Mouse (Mus musculus): ENCODE data around the gene Olfr736.

Olfr736 gene

GRCm38 (mm10) chr14:50380863-50381262 lies at the start of gene Olfr736:
Gene Olfr736 (plus strand): TSS chr14:50381163.
- DNase-seq (ENCODE audit: low spot score in 2 of 2): no peak

GRCm38 (mm10) chr14:50348796-50349195 lies 32.2 kb upstream of the Olfr736 start, which contains the start of gene Olfr735:
Gene Olfr735 (minus strand): TSS chr14:50348872.
- DNase-seq (ENCODE audit: low spot score in 2 of 2): no peak

GRCm38 (mm10) chr14:50352438-50352837 lies 28.5 kb upstream of the Olfr736 start:
- DNase-seq (ENCODE audit: low spot score in 2 of 2): no peak

GRCm38 (mm10) chr14:50356725-50357124 lies 24.2 kb upstream of the Olfr736 start:
- DNase-seq (ENCODE audit: low spot score in 2 of 2): no peak

GRCm38 (mm10) chr14:50357593-50357992 lies 23.4 kb upstream of the Olfr736 start, which contains the start of gene Tlr11:
Gene Tlr11 (plus strand): TSS chr14:50357914.
- no peak for DNase-seq (ENCODE audit: low spot score in 2 of 2)

- no peak for DNase-seq (ENCODE audit: low spot score in 2 of 2)
Measured at GRCm38 (mm10) chr14:50360480-50360879, 20.5 kb upstream of the Olfr736 start.

GRCm38 (mm10) chr14:50363561-50363960 lies 17.4 kb upstream of the Olfr736 start:
- DNase-seq (ENCODE audit: low spot score in 2 of 2): no peak

GRCm38 (mm10) chr14:50407268-50407667 lies 26.3 kb downstream of the Olfr736 start, which contains the start of gene Olfr738:
Gene Olfr738 (plus strand): TSS chr14:50407568.
- no peak for DNase-seq (ENCODE audit: low spot score in 2 of 2)

- DNase-seq (ENCODE audit: low spot score in 2 of 2): no peak
Measured at GRCm38 (mm10) chr14:50418326-50418725, 37.4 kb downstream of the Olfr736 start, which contains the start of gene Olfr739. Gene Olfr739 (plus strand): TSS chr14:50418626.
